In the genomic region with DNA sequence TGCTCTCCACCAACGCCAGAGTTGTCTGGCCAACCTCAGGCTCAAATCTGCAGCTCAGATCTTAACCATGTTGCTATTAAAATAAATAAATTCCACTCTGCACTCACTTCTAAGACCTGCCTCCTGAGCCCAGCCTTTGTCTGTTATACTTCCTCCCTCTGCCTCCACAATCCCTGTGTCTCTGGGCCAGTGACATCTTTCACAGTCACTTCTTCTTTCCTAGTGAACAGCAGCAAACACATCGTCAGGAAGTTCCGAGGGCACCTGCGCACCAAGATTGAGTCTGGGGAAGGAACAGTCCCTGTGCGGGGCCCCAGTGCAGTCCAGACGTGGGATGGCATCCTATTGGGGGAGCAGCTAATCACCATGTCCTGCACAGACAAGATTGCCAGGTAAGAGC, we compare ENCODE assay signal across 30 mouse cellular contexts.
"Had no signal": no experiment of that assay in that cellular context is flagged by ENCODE, and none has a peak within 500 bp of the region (broad histone marks: within the 10 kb centered on the region; RNA-seq: fewer than 3 reads in every experiment).

No protein-coding gene starts in this region.

- DNase-seq: gastrocnemius, adult 2 months; gastrocnemius, postnatal 10 days; gastrocnemius, postnatal 25 days; heart, adult 18-20 months; heart, postnatal 14 days; heart, postnatal 36 days; kidney, adult 2 months; kidney, adult 9 months; kidney, postnatal 14 days; kidney, postnatal 36 days; layer of hippocampus, adult 9-11 months; layer of hippocampus, postnatal 36 days; liver; liver, embryonic 13.5 days; liver, postnatal 0 days had no signal

- H3K36me3 ChIP-seq: heart, embryonic 10.5 days; heart, embryonic 13.5 days; heart, embryonic 15.5 days; hindbrain, embryonic 10.5 days; hindbrain, embryonic 12.5 days; kidney, embryonic 15.5 days; limb, embryonic 10.5 days; limb, embryonic 12.5 days; liver, embryonic 13.5 days; liver, embryonic 15.5 days had no signal

- ATAC-seq: hindbrain, embryonic 16.5 days; inflammation-experienced regulatory T-cells, adult 6 months; intestine, embryonic 16.5 days; liver, postnatal 0 days had no signal

- H3K27me3 ChIP-seq: heart, embryonic 13.5 days; heart, embryonic 15.5 days; hindbrain, embryonic 12.5 days; kidney, embryonic 15.5 days; limb, embryonic 12.5 days; liver, embryonic 13.5 days; liver, embryonic 15.5 days had no signal

- H3K27ac ChIP-seq: gastrocnemius, adult 2 months; heart, embryonic 10.5 days; heart, embryonic 13.5 days; heart, embryonic 15.5 days; hindbrain, embryonic 10.5 days; hindbrain, embryonic 12.5 days; hindbrain, embryonic 14.5 days; kidney, embryonic 15.5 days; kidney, postnatal 0 days; limb, embryonic 10.5 days; limb, embryonic 12.5 days; liver, embryonic 13.5 days; liver, embryonic 15.5 days had no signal

- H3K4me2 ChIP-seq: heart, embryonic 13.5 days; heart, embryonic 15.5 days; hindbrain, embryonic 12.5 days; hindbrain, embryonic 14.5 days; kidney, embryonic 15.5 days; limb, embryonic 12.5 days; liver, embryonic 11.5 days; liver, embryonic 13.5 days; liver, embryonic 15.5 days had no signal

- H3K4me1 ChIP-seq: heart, embryonic 10.5 days; heart, embryonic 13.5 days; heart, embryonic 15.5 days; hindbrain, embryonic 10.5 days; kidney, embryonic 15.5 days; limb, embryonic 10.5 days; limb, embryonic 12.5 days; liver, embryonic 13.5 days; liver, embryonic 15.5 days had no signal

- H3K9ac ChIP-seq: heart, embryonic 13.5 days; heart, embryonic 15.5 days; hindbrain, embryonic 12.5 days; hindbrain, embryonic 14.5 days; kidney, embryonic 15.5 days; limb, embryonic 12.5 days; liver, embryonic 13.5 days; liver, embryonic 15.5 days; liver, postnatal 0 days had no signal

- H3K4me3 ChIP-seq: gastrocnemius, adult 2 months; heart, embryonic 10.5 days; heart, embryonic 13.5 days; heart, embryonic 15.5 days; hindbrain, embryonic 10.5 days; hindbrain, embryonic 12.5 days; kidney, embryonic 15.5 days; limb, embryonic 10.5 days; limb, embryonic 12.5 days; liver, embryonic 13.5 days; liver, embryonic 15.5 days had no signal

- H3K9me3 ChIP-seq: heart, embryonic 10.5 days; heart, embryonic 13.5 days; heart, embryonic 15.5 days; hindbrain, embryonic 10.5 days; hindbrain, embryonic 12.5 days; kidney, embryonic 15.5 days; limb, embryonic 10.5 days; limb, embryonic 12.5 days; liver, embryonic 13.5 days; liver, embryonic 15.5 days had no signal
